Mouse (Mus musculus): ENCODE results near the gene Zbtb43. TPM values are rescaled to one million over a fixed set of nuclear protein-coding genes. Genes with fewer than 3 reads are reported as not detected.

The Zbtb43 gene
- polyA plus RNA-seq, 1 experiment: 17.8 TPM

GRCm38 (mm10) chr2:33489565-33489964 lies 21.2 kb upstream of the Zbtb43 start:
- Histone ChIP-seq H3K4me3 (replicated peaks; ENCODE audit: insufficient read depth, low read depth, low read length) (no peak overlapping the region), H3K27ac (ENCODE audit: insufficient read depth, low read length) (no peak overlapping the region), H3K4me1 (ENCODE audit: control insufficient read depth, insufficient read depth, low read length) (no peaks in the 10 kb centered on the region), H3K27me3 (ENCODE audit: control insufficient read depth, insufficient read depth, low read length) (no peaks in the 10 kb centered on the region)
- 38% methylated on average over 10 of the region's 10 CpGs for WGBS
- TF ChIP-seq POLR2A (IDR thresholded peaks at IDR 0.05; ENCODE audit: borderline replicate concordance, insufficient read depth, low read length): no peak
- TF ChIP-seq CTCF (IDR thresholded peaks at IDR 0.05; ENCODE audit: borderline replicate concordance, insufficient read depth, low read depth, low read length): peak; percentile 66
- DNase-seq: no peak

- Histone ChIP-seq H3K27me3 (ENCODE audit: control insufficient read depth, insufficient read depth, low read length) (no peaks in the 10 kb centered on the region), H3K27ac (ENCODE audit: insufficient read depth, low read length) (no peak overlapping the region), H3K4me1 (ENCODE audit: control insufficient read depth, insufficient read depth, low read length) (no peaks in the 10 kb centered on the region), H3K4me3 (replicated peaks; ENCODE audit: insufficient read depth, low read depth, low read length) (no peak overlapping the region)
- no peak for DNase-seq
- TF ChIP-seq POLR2A (IDR thresholded peaks at IDR 0.05; ENCODE audit: borderline replicate concordance, insufficient read depth, low read length) (no peak), CTCF (IDR thresholded peaks at IDR 0.05; ENCODE audit: borderline replicate concordance, insufficient read depth, low read depth, low read length) (no peak)
- 71% methylated on average over 8 of the region's 8 CpGs for WGBS
Measured at GRCm38 (mm10) chr2:33487332-33487731, 19.0 kb upstream of the Zbtb43 start.

- H3K4me3 ChIP-seq (replicated peaks; ENCODE audit: insufficient read depth, low read depth, low read length): no peak overlapping the region
- no peaks in the 10 kb centered on the region for H3K4me1 ChIP-seq (ENCODE audit: control insufficient read depth, insufficient read depth, low read length)
- H3K27ac ChIP-seq (ENCODE audit: insufficient read depth, low read length): no peak overlapping the region
- 7% methylated on average over 9 of the region's 9 CpGs for WGBS
- TF ChIP-seq POLR2A (IDR thresholded peaks at IDR 0.05; ENCODE audit: borderline replicate concordance, insufficient read depth, low read length) (no peak), CTCF (IDR thresholded peaks at IDR 0.05; ENCODE audit: borderline replicate concordance, insufficient read depth, low read depth, low read length) (peak; percentile 98)
- no peaks in the 10 kb centered on the region for H3K27me3 ChIP-seq (ENCODE audit: control insufficient read depth, insufficient read depth, low read length)
- DNase-seq: peak; percentile 65 to 82
Measured at GRCm38 (mm10) chr2:33486866-33487265, 18.5 kb upstream of the Zbtb43 start.

GRCm38 (mm10) chr2:33477961-33478755 lies 9.8 kb upstream of the Zbtb43 start:
- no peaks in the 10 kb centered on the region for H3K27me3 ChIP-seq (ENCODE audit: control insufficient read depth, insufficient read depth, low read length)
- no peak overlapping the region for H3K27ac ChIP-seq (ENCODE audit: insufficient read depth, low read length)
- DNase-seq: no peak
- no peak overlapping the region for H3K4me3 ChIP-seq (replicated peaks; ENCODE audit: insufficient read depth, low read depth, low read length)
- WGBS: 89% methylated on average over 10 of the region's 10 CpGs
- TF ChIP-seq POLR2A (IDR thresholded peaks at IDR 0.05; ENCODE audit: borderline replicate concordance, insufficient read depth, low read length) (no peak), CTCF (IDR thresholded peaks at IDR 0.05; ENCODE audit: borderline replicate concordance, insufficient read depth, low read depth, low read length) (no peak)
- H3K4me1 ChIP-seq (ENCODE audit: control insufficient read depth, insufficient read depth, low read length): no peaks in the 10 kb centered on the region

DNA sequence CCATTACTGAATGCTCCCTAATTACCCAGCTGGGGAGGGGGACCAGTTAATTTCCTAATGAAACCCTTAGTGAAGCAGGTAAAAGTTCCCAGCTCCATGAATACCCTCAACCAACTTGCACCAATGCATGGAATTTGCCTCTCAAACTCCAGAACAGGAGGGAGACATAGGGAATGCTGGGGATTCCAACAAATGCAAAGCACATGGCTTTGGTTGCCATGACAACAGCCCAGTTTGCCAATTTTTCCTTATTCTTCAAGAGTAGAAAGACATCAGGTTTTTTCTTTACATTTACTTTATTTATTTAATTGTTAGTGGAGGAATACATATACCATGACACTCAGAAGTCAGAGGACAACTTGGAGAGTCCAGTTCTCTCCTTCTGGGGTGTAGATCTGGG lies 7.6 kb upstream of the Zbtb43 start:
- no peak for TF ChIP-seq CTCF (IDR thresholded peaks at IDR 0.05; ENCODE audit: borderline replicate concordance, insufficient read depth, low read depth, low read length)
- TF ChIP-seq POLR2A (IDR thresholded peaks at IDR 0.05; ENCODE audit: borderline replicate concordance, insufficient read depth, low read length): no peak
- H3K27me3 ChIP-seq (ENCODE audit: control insufficient read depth, insufficient read depth, low read length): no peaks in the 10 kb centered on the region
- no peaks in the 10 kb centered on the region for H3K4me1 ChIP-seq (ENCODE audit: control insufficient read depth, insufficient read depth, low read length)
- H3K27ac ChIP-seq (ENCODE audit: insufficient read depth, low read length): no peak overlapping the region
- no peak overlapping the region for H3K4me3 ChIP-seq (replicated peaks; ENCODE audit: insufficient read depth, low read depth, low read length)
- no peak for DNase-seq

- H3K27me3 ChIP-seq (ENCODE audit: control insufficient read depth, insufficient read depth, low read length): no peaks in the 10 kb centered on the region
- WGBS: 4% methylated on average over 57 of the region's 57 CpGs
- TF ChIP-seq CTCF (IDR thresholded peaks at IDR 0.05; ENCODE audit: borderline replicate concordance, insufficient read depth, low read depth, low read length) (no peak), POLR2A (IDR thresholded peaks at IDR 0.05; ENCODE audit: borderline replicate concordance, insufficient read depth, low read length) (no peak)
- H3K27ac ChIP-seq (ENCODE audit: insufficient read depth, low read length): peak overlapping the region; percentile 40; the same call in 1 of the 2 replicates
- peak in 1 of 2 experiments; percentile 27 for DNase-seq
- peak overlapping the region; percentile 71 for H3K4me3 ChIP-seq (replicated peaks; ENCODE audit: insufficient read depth, low read depth, low read length)
- H3K4me1 ChIP-seq (ENCODE audit: control insufficient read depth, insufficient read depth, low read length): peaks cover 6% of the 10 kb centered on the region; the same call in 1 of the 2 replicates
Measured at GRCm38 (mm10) chr2:33467546-33468465, 553 bp downstream of the Zbtb43 start.

DNA sequence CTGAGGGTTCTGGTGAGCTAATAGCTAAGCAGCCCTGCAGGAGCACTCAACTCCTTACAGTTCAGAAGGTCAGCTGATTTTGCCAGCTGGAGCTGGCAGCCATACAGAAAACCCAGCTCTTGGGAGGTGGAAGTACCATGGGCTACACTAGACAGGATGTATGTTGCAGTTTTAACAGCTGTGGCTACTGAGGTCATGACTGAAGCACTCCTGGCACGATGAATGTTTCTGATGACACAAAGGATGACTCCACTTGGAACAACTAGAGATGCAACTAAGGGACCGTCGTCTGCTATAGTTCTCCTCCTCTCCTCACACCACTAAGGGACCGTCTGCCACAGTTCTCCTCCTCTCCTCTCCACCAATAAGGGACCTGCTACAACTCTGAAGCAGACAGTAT lies 2.4 kb downstream of the Zbtb43 start:
- TF ChIP-seq CTCF (IDR thresholded peaks at IDR 0.05; ENCODE audit: borderline replicate concordance, insufficient read depth, low read depth, low read length): no peak
- TF ChIP-seq POLR2A (IDR thresholded peaks at IDR 0.05; ENCODE audit: borderline replicate concordance, insufficient read depth, low read length): no peak
- DNase-seq: peak in 1 of 2 experiments; percentile 21
- Histone ChIP-seq H3K4me3 (replicated peaks; ENCODE audit: insufficient read depth, low read depth, low read length) (no peak overlapping the region), H3K27me3 (ENCODE audit: control insufficient read depth, insufficient read depth, low read length) (no peaks in the 10 kb centered on the region), H3K27ac (ENCODE audit: insufficient read depth, low read length) (no peak overlapping the region), H3K4me1 (ENCODE audit: control insufficient read depth, insufficient read depth, low read length) (peaks cover 6% of the 10 kb centered on the region; the same call in 1 of the 2 replicates)
- WGBS: 35% methylated on average over 4 of the region's 4 CpGs
